Mouse (Mus musculus) embryonic facial prominence, embryonic 14.5 days (tissue): Measurements from ENCODE around the gene Cd55b. TPM values are rescaled to one million over a fixed set of nuclear protein-coding genes. Genes with fewer than 3 reads are reported as not detected.
"Not testable (repeated sequence)": the region's sequence is repeated elsewhere in the genome, so short reads cannot be mapped to it uniquely, and the experiment has no call there.

Source experiments
- ATAC-seq: fragments of 200-750 bp; cut with Nextera tagmentation; 2 replicates; pipeline ENCODE4 v1.8.0; 2017; ENCODE audit warnings: low read depth, moderate number of reproducible peaks, moderate TSS enrichment
- DNase-seq: peaks from one replicate; pipeline ENCODE4 v3.0.0-alpha.2; 2015; ENCODE audit warnings: low spot score
- H3K27ac ChIP-seq: fragments of 300-500 bp; sonication (generic); replicated peaks from 2 replicates; pipeline ENCODE4 v1.5.1; 2014; ENCODE audit warnings: low read depth, mild to moderate bottlenecking, low read length, moderate library complexity
- H3K27me3 ChIP-seq: fragments of 300-500 bp; sonication (generic); replicated peaks from 2 replicates; pipeline ENCODE4 v1.6.1; 2014; ENCODE audit warnings: low read length; ENCODE audit not compliant: control insufficient read depth, insufficient read depth
- H3K36me3 ChIP-seq: fragments of 300-500 bp; sonication (generic); 2 replicates; pipeline ENCODE4 v1.6.1; 2014; ENCODE audit warnings: low read length, mixed read lengths; ENCODE audit not compliant: control insufficient read depth, insufficient read depth
- H3K4me1 ChIP-seq: fragments of 300-500 bp; sonication (generic); 2 replicates; pipeline ENCODE4 v1.6.1; 2014; ENCODE audit warnings: antibody characterized with exemption, low read length; ENCODE audit not compliant: control insufficient read depth, insufficient read depth
- H3K4me2 ChIP-seq: fragments of 300-500 bp; sonication (generic); 2 replicates; pipeline ENCODE4 v1.6.1; 2014; ENCODE audit warnings: low read depth, mild to moderate bottlenecking, low read length, moderate library complexity, mixed read lengths
- H3K4me3 ChIP-seq: fragments of 300-500 bp; sonication (generic); 2 replicates; pipeline ENCODE4 v1.5.1; 2014; ENCODE audit warnings: low read depth, mild to moderate bottlenecking, low read length
- H3K9ac ChIP-seq: fragments of 300-500 bp; sonication (generic); 2 replicates; pipeline ENCODE4 v1.6.1; 2014; ENCODE audit warnings: low read depth, mild to moderate bottlenecking, low read length, moderate library complexity, mixed read lengths
- H3K9me3 ChIP-seq: fragments of 300-500 bp; sonication (generic); 2 replicates; pipeline ENCODE4 v1.6.1; 2016; ENCODE audit warnings: low read length; ENCODE audit not compliant: control insufficient read depth
- WGBS: fragments of 180-500 bp; shearing (Covaris S2); extraction: QIAGEN DNeasy Blood & Tissue Kit; methylation state at CpG from one replicate; pipeline ENCODE4 v1.1.7; 2014; 5-methylcytosine and 5-hydroxymethylcytosine counted together
- polyA plus RNA-seq: library from polyadenylated mRNA; unstranded; fragments of >200 nt; fragmentation: Nextera tagmentation; extraction: Ambion mirVana; gene quantifications from 2 replicates; pipeline ENCODE4 v1.2.1, GENCODE M21; 2014

Cd55b gene
- polyA plus RNA-seq, 1 experiment from 2014 or later: 0.38 TPM

DNA sequence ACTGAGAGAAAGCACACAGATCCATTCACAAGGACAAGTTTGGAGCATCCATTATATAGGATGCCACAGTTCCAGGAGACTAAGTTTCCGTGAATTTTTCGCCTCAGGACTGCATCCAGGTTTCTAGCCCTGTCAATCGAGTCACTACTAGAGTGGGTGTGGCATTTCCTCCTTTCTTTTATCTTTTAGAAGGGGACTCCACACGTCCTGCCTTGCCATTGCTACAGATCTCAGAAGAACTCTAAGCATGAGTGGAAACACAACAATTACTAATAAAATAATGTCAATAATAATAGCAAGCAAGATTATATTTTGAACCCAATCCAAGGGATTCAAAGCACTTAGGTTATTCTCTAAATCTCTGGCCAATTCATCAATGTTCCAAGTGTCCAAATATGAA lies 8.1 kb upstream of the Cd55b start:
- 79% methylated on average over 4 of the region's 4 CpGs for WGBS
- Histone ChIP-seq H3K9me3 (0 out of 2 replicates have a peak, but pooled peaks cover 3% of the 10 kb centered on the region), H3K9ac (no peak overlapping the region), H3K4me1 (no peaks in the 10 kb centered on the region), H3K4me2 (no peak overlapping the region), H3K4me3 (no peak overlapping the region), H3K27me3 (no peaks in the 10 kb centered on the region), H3K27ac (no peak overlapping the region), H3K36me3 (no peaks in the 10 kb centered on the region)
- ATAC-seq (no peak), DNase-seq (no peak)

- ATAC-seq, DNase-seq, H3K27ac ChIP-seq, H3K27me3 ChIP-seq, H3K4me3 ChIP-seq, H3K9me3 ChIP-seq, H3K9ac ChIP-seq, H3K4me1 ChIP-seq, H3K36me3 ChIP-seq, H3K4me2 ChIP-seq: not testable (repeated sequence)
Measured at GRCm38 (mm10) chr1:130428667-130429066, 5.9 kb upstream of the Cd55b start.

GRCm38 (mm10) chr1:130427175-130427853 lies 4.5 kb upstream of the Cd55b start:
- not testable (repeated sequence) for H3K9me3 ChIP-seq, H3K4me1 ChIP-seq, H3K27ac ChIP-seq, H3K9ac ChIP-seq, H3K36me3 ChIP-seq, H3K4me2 ChIP-seq, H3K27me3 ChIP-seq, DNase-seq, H3K4me3 ChIP-seq
- 68% methylated on average over 3 of the region's 3 CpGs for WGBS
- ATAC-seq: peak; percentile 32; the same call in 1 of the 2 replicates

- not testable (repeated sequence) for H3K4me1 ChIP-seq, ATAC-seq, H3K36me3 ChIP-seq, H3K9me3 ChIP-seq, H3K4me3 ChIP-seq, H3K27ac ChIP-seq, H3K9ac ChIP-seq, H3K4me2 ChIP-seq, H3K27me3 ChIP-seq, DNase-seq
- WGBS: no CpG with 5 or more reads among the region's 6 CpGs
Measured at GRCm38 (mm10) chr1:130422033-130422432, 776 bp downstream of the Cd55b start.

GRCm38 (mm10) chr1:130397109-130397508 lies 25.7 kb downstream of the Cd55b start:
- peak; percentile 19 for DNase-seq
- H3K36me3 ChIP-seq, H3K27me3 ChIP-seq, ATAC-seq, H3K4me1 ChIP-seq, H3K9me3 ChIP-seq, H3K9ac ChIP-seq, H3K4me2 ChIP-seq, H3K27ac ChIP-seq, H3K4me3 ChIP-seq: not testable (repeated sequence)

GRCm38 (mm10) chr1:130387282-130387681 lies 35.5 kb downstream of the Cd55b start:
- DNase-seq, ATAC-seq, H3K27ac ChIP-seq, H3K9me3 ChIP-seq, H3K4me2 ChIP-seq, H3K4me3 ChIP-seq, H3K4me1 ChIP-seq, H3K27me3 ChIP-seq, H3K36me3 ChIP-seq, H3K9ac ChIP-seq: not testable (repeated sequence)

DNA sequence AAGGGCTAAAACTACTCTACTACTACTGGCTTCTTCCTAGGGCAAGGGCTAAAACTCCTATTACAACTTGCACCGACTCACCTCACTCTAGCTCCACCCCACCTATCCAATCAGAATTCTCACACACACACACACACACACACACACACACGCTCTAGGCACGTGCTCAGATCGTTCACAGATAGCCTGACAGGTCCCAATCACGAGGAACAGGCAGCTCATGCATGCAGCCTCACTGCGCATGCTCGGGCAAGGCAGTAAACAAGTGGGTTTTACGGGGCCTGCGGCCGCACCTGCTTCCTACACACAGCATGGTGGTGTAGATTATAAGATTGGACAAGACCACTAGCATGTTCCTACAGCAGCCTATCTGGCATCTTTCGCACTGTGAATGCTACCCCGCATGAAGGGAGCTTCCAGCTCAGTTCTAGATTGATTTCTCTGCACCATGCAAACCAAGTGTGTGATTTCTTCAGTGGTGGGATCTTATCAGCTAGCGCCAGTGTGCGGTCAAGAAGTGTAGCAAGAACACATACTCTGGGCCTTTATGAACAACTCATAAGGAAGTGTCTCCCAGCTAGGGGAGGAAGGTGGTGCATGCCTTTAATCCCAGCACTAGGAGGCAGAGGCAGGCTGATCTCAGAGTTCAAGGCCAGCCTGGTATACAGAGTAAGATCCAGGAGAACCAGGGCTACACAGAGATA lies 44.9 kb downstream of the Cd55b start:
- H3K9ac ChIP-seq: no peak overlapping the region
- H3K27ac ChIP-seq: no peak overlapping the region
- H3K4me1 ChIP-seq: no peaks in the 10 kb centered on the region
- no peak overlapping the region for H3K4me2 ChIP-seq
- H3K27me3 ChIP-seq: no peaks in the 10 kb centered on the region
- WGBS: 86% methylated on average over 14 of the region's 14 CpGs
- no peak overlapping the region for H3K4me3 ChIP-seq
- DNase-seq (no peak), ATAC-seq (no peak)
- no peaks in the 10 kb centered on the region for H3K36me3 ChIP-seq
- no peaks in the 10 kb centered on the region for H3K9me3 ChIP-seq

DNA sequence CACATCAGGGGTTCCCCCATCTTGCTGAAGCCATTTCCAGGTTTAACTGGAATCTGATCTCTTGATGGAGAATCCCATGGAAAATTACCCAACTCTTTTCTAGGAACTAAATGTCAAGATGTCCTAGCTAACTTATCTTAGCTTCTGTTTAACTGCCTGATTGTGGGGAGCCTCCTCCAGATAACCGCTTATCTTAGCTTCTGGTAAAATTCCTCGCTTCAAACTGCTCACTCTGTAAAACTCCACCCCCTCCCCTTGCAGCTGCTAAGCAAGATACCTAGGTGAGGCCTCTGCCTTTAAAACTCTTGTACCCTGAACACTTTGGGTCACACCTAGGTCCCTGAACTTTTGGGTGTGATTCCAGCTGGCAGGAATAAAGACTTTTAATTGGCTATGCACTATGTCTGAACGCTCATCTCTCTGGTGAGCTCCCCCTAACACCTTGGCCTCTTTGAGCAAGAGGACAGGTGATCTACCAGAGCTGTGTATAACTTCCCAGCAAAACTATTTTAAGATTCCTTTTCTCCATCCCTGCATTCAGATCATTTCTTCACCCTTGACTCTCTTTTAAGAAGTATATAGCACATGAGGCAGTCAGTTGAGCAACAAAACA lies 48.5 kb downstream of the Cd55b start:
- no peak overlapping the region for H3K4me2 ChIP-seq
- WGBS: 70% methylated on average over 3 of the region's 3 CpGs
- no peak overlapping the region for H3K27ac ChIP-seq
- H3K36me3 ChIP-seq: no peaks in the 10 kb centered on the region
- no peaks in the 10 kb centered on the region for H3K4me1 ChIP-seq
- H3K9ac ChIP-seq: no peak overlapping the region
- no peaks in the 10 kb centered on the region for H3K9me3 ChIP-seq
- DNase-seq (no peak), ATAC-seq (no peak)
- no peaks in the 10 kb centered on the region for H3K27me3 ChIP-seq
- H3K4me3 ChIP-seq: no peak overlapping the region
